ENCODE assay signal across 25 mouse cellular contexts in the genomic region with DNA sequence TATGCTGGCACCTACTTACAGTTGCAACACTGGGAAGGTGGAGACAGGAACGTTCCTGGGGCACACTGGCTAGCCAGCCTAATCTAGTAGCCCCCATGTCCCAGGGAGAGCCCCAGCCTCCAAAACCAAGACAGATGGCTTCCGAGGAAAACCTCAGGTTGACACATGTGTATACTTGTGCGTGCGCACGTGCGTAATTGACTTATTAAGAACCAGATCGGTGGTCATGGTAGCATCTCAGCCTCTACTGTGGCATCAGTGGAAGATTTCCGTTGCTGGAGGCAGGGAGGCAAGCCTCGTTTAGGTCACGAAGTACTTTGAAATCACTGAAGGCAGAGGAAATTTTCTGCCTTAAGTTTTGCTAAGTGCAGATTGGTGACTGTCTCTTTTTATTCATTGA.
"Had no signal": no experiment of that assay in that cellular context is flagged by ENCODE, and none has a peak within 500 bp of the region (broad histone marks: within the 10 kb centered on the region; RNA-seq: fewer than 3 reads in every experiment).

No protein-coding gene starts in this region.

- H3K4me3 ChIP-seq: gastrocnemius, adult 2 months; heart, embryonic 12.5 days; hindbrain, embryonic 10.5 days; hindbrain, embryonic 12.5 days; intestine, embryonic 15.5 days; kidney, embryonic 15.5 days; limb, embryonic 13.5 days; limb, embryonic 15.5 days; liver, embryonic 12.5 days had no signal

- H3K4me2 ChIP-seq: heart, embryonic 12.5 days; hindbrain, embryonic 12.5 days; hindbrain, embryonic 14.5 days; intestine, embryonic 15.5 days; kidney, embryonic 15.5 days; limb, embryonic 13.5 days; limb, embryonic 15.5 days had no signal

- H3K36me3 ChIP-seq: heart, embryonic 12.5 days; hindbrain, embryonic 10.5 days; hindbrain, embryonic 12.5 days; intestine, embryonic 15.5 days; kidney, embryonic 15.5 days; limb, embryonic 13.5 days; limb, embryonic 15.5 days had no signal

- H3K9ac ChIP-seq: heart, embryonic 12.5 days; hindbrain, embryonic 12.5 days; hindbrain, embryonic 14.5 days; intestine, embryonic 15.5 days; kidney, embryonic 15.5 days; limb, embryonic 13.5 days; limb, embryonic 15.5 days; liver, embryonic 12.5 days; liver, embryonic 14.5 days had no signal

- H3K27me3 ChIP-seq: heart, embryonic 12.5 days; intestine, embryonic 15.5 days; kidney, embryonic 15.5 days; limb, embryonic 13.5 days; limb, embryonic 15.5 days; liver, embryonic 12.5 days had no signal

- H3K27ac ChIP-seq: gastrocnemius, adult 2 months; hindbrain, embryonic 10.5 days; hindbrain, embryonic 12.5 days; hindbrain, embryonic 14.5 days; intestine, embryonic 15.5 days; kidney, embryonic 15.5 days; kidney, postnatal 0 days; limb, embryonic 13.5 days; limb, embryonic 15.5 days; liver, embryonic 12.5 days; liver, embryonic 14.5 days had no signal

- H3K9me3 ChIP-seq: heart, embryonic 12.5 days; hindbrain, embryonic 10.5 days; hindbrain, embryonic 12.5 days; intestine, embryonic 15.5 days; kidney, embryonic 15.5 days; limb, embryonic 13.5 days; limb, embryonic 15.5 days; liver, embryonic 12.5 days had no signal

- DNase-seq: gastrocnemius, adult 2 months; gastrocnemius, postnatal 10 days; gastrocnemius, postnatal 25 days; heart, adult 18-20 months; heart, postnatal 10 days; heart, postnatal 4 days; kidney, adult 18-20 months; kidney, adult 8-10 months; kidney, postnatal 14 days; kidney, postnatal 36 days; layer of hippocampus, adult 9-11 months; layer of hippocampus, postnatal 36 days; left cerebral cortex, postnatal 4 days had no signal

- ATAC-seq: hindbrain, embryonic 16.5 days; intestine, embryonic 15.5 days; liver, embryonic 12.5 days had no signal

- H3K4me1 ChIP-seq: intestine, embryonic 15.5 days had no signal
